Mouse (Mus musculus): ENCODE data around the gene Tbx6. TPM values are rescaled to one million over a fixed set of nuclear protein-coding genes. Genes with fewer than 3 reads are reported as not detected.

The Tbx6 gene
- total and polyA plus RNA-seq, 3 experiments: 0.12 to 0.15 TPM; not detected in 1

- DNase-seq (ENCODE audit: low read depth, low spot score): no peak
- Histone ChIP-seq H3K4me3 (ENCODE audit: control insufficient read depth in 1 of 2, insufficient read depth in 1 of 2, low read depth in 2 of 2, low read length in 2 of 2) (no peak overlapping the region), H3K27me3 (ENCODE audit: control insufficient read depth in 1 of 2, insufficient read depth in 2 of 2, low read length in 2 of 2) (peaks cover 0 to 2% of the 10 kb centered on the region in 2 experiments; a peak in 1 of 4 replicates), H3K79me2 (ENCODE audit: control insufficient read depth, insufficient read depth, low read length, poor library complexity) (no peaks in the 10 kb centered on the region), H3K36me3 (ENCODE audit: control insufficient read depth in 1 of 2, insufficient read depth in 2 of 2, low read length in 2 of 2) (no peaks in the 10 kb centered on the region), H3K4me1 (ENCODE audit: control insufficient read depth in 1 of 2, insufficient read depth in 2 of 2, low read length in 2 of 2) (no peaks in the 10 kb centered on the region), H3K9ac (ENCODE audit: control insufficient read depth, low read depth, low read length, poor library complexity, severe bottlenecking) (no peak overlapping the region), H3K9me3 (replicated peaks; ENCODE audit: insufficient read depth, low read length) (no peaks in the 10 kb centered on the region), H3K27ac (ENCODE audit: control insufficient read depth, low read depth, low read length) (no peak overlapping the region)
- TF ChIP-seq NELFE (IDR thresholded peaks at IDR 0.05; ENCODE audit: low read depth, low read length): no peak
- TF ChIP-seq MAX (IDR thresholded peaks at IDR 0.05; ENCODE audit: low read length): no peak
- TF ChIP-seq SIN3A (IDR thresholded peaks at IDR 0.05; ENCODE audit: low read length): no peak
- no peak for TF ChIP-seq MYB (IDR thresholded peaks at IDR 0.05; ENCODE audit: low read depth, low read length)
- no peak for TF ChIP-seq CHD1 (IDR thresholded peaks at IDR 0.05; ENCODE audit: low read depth, low read length)
- no peak for TF ChIP-seq CTCF (IDR thresholded peaks at IDR 0.05 in 2 of 3, conservative IDR thresholded peaks at IDR 0.05 in 1 of 3; ENCODE audit: control insufficient read depth in 1 of 3, insufficient read depth in 1 of 3, low read depth in 2 of 3, low read length in 3 of 3, poor library complexity in 1 of 3, severe bottlenecking in 1 of 3)
- no peak for TF ChIP-seq MXI1 (IDR thresholded peaks at IDR 0.05; ENCODE audit: low read depth, low read length)
- TF ChIP-seq JUND (IDR thresholded peaks at IDR 0.05; ENCODE audit: low read depth, low read length): no peak
- no peak for TF ChIP-seq USF1 (IDR thresholded peaks at IDR 0.05; ENCODE audit: low read depth, low read length)
- no peak for TF ChIP-seq POLR2A (IDR thresholded peaks at IDR 0.05; ENCODE audit: control insufficient read depth in 1 of 2, insufficient read depth in 1 of 2, low read depth in 1 of 2, low read length in 2 of 2, poor library complexity in 1 of 2)
- TF ChIP-seq HCFC1 (IDR thresholded peaks at IDR 0.05; ENCODE audit: low read depth, low read length): no peak
- no peak for TF ChIP-seq USF2 (IDR thresholded peaks at IDR 0.05; ENCODE audit: borderline replicate concordance in 1 of 2, insufficient read depth in 1 of 2, low read depth in 1 of 2, low read length in 2 of 2)
- TF ChIP-seq NRF1 (IDR thresholded peaks at IDR 0.05; ENCODE audit: insufficient read depth, low read depth, low read length, poor library complexity, severe bottlenecking): no peak
- TF ChIP-seq RAD21 (IDR thresholded peaks at IDR 0.05; ENCODE audit: low read depth, low read length): no peak
Observed at GRCm38 (mm10) chr7:126746798-126747197, 34.5 kb upstream of the Tbx6 start.

- DNase-seq (ENCODE audit: low read depth, low spot score): no peak
- Histone ChIP-seq H3K27ac (ENCODE audit: control insufficient read depth, low read depth, low read length) (no peak overlapping the region), H3K36me3 (ENCODE audit: control insufficient read depth in 1 of 2, insufficient read depth in 2 of 2, low read length in 2 of 2) (no peaks in the 10 kb centered on the region), H3K4me3 (ENCODE audit: control insufficient read depth in 1 of 2, insufficient read depth in 1 of 2, low read depth in 2 of 2, low read length in 2 of 2) (no peak overlapping the region), H3K9me3 (replicated peaks; ENCODE audit: insufficient read depth, low read length) (no peaks in the 10 kb centered on the region), H3K9ac (ENCODE audit: control insufficient read depth, low read depth, low read length, poor library complexity, severe bottlenecking) (no peak overlapping the region), H3K79me2 (ENCODE audit: control insufficient read depth, insufficient read depth, low read length, poor library complexity) (no peaks in the 10 kb centered on the region), H3K27me3 (ENCODE audit: control insufficient read depth in 1 of 2, insufficient read depth in 2 of 2, low read length in 2 of 2) (peaks cover 0 to 2% of the 10 kb centered on the region in 2 experiments; a peak in 1 of 4 replicates), H3K4me1 (ENCODE audit: control insufficient read depth in 1 of 2, insufficient read depth in 2 of 2, low read length in 2 of 2) (no peaks in the 10 kb centered on the region)
- TF ChIP-seq POLR2A (IDR thresholded peaks at IDR 0.05; ENCODE audit: control insufficient read depth in 1 of 2, insufficient read depth in 1 of 2, low read depth in 1 of 2, low read length in 2 of 2, poor library complexity in 1 of 2) (no peak), E2F4 (IDR thresholded peaks at IDR 0.05; ENCODE audit: borderline replicate concordance, low read depth, low read length) (no peak), ZC3H11A (IDR thresholded peaks at IDR 0.05; ENCODE audit: low read depth, low read length) (no peak), MYC (IDR thresholded peaks at IDR 0.05; ENCODE audit: low read depth, low read length) (no peak), USF1 (IDR thresholded peaks at IDR 0.05; ENCODE audit: low read depth, low read length) (no peak), HCFC1 (IDR thresholded peaks at IDR 0.05; ENCODE audit: low read depth, low read length) (no peak), RAD21 (IDR thresholded peaks at IDR 0.05; ENCODE audit: low read depth, low read length) (no peak), ETS1 (IDR thresholded peaks at IDR 0.05; ENCODE audit: low read depth, low read length) (no peak), CHD2 (IDR thresholded peaks at IDR 0.05; ENCODE audit: low read length) (no peak), EP300 (IDR thresholded peaks at IDR 0.05; ENCODE audit: low read depth in 1 of 2, low read length in 2 of 2) (no peak)
Observed at GRCm38 (mm10) chr7:126748824-126749223, 32.5 kb upstream of the Tbx6 start.
